Comparison of ENCODE assay signal across 22 mouse cellular contexts in genomic region chr11:73148209-73148608, GRCm38 (mm10). TPM values are rescaled to one million over a fixed set of nuclear protein-coding genes. Genes with fewer than 3 reads are reported as not detected.
DNase-seq lines count a peak whose midpoint lies in the region; TF ChIP-seq lines count a peak whose summit lies in the region.
"Had no signal": no experiment of that assay in that cellular context is flagged by ENCODE, and none has a peak within 500 bp of the region (broad histone marks: within the 10 kb centered on the region; RNA-seq: fewer than 3 reads in every experiment).

No protein-coding gene starts in this region.

- no peak overlapping the region for H3K9ac ChIP-seq in ES-Bruce4 (ENCODE audit: low read depth, poor library complexity, severe bottlenecking)
- H3K9ac ChIP-seq: embryonic facial prominence, embryonic 12.5 days; forebrain, embryonic 15.5 days; heart, embryonic 15.5 days; hindbrain, embryonic 14.5 days had no signal

- H3K9me3 ChIP-seq in ES-Bruce4 (replicated peaks; ENCODE audit: control insufficient read depth, insufficient read depth, low read length, poor library complexity, severe bottlenecking): no peaks in the 10 kb centered on the region
- H3K9me3 ChIP-seq: embryonic facial prominence, embryonic 12.5 days; forebrain, embryonic 15.5 days; G1E; heart, embryonic 15.5 days; hindbrain, embryonic 10.5 days had no signal

- TF ChIP-seq POLR2A in ES-Bruce4 (IDR thresholded peaks at IDR 0.05; ENCODE audit: insufficient read depth, low read length): no peak

- H3K36me3 ChIP-seq in ES-Bruce4 (ENCODE audit: control insufficient read depth, insufficient read depth, low read length, poor library complexity, severe bottlenecking): no peaks in the 10 kb centered on the region
- H3K36me3 ChIP-seq: embryonic facial prominence, embryonic 12.5 days; forebrain, embryonic 15.5 days; G1E; heart, embryonic 15.5 days; hindbrain, embryonic 10.5 days had no signal

- no peaks in the 10 kb centered on the region for H3K27me3 ChIP-seq in ES-Bruce4 (ENCODE audit: control insufficient read depth, insufficient read depth, low read length, poor library complexity, severe bottlenecking)
- H3K27me3 ChIP-seq: embryonic facial prominence, embryonic 12.5 days; forebrain, embryonic 15.5 days; heart, embryonic 15.5 days had no signal

- H3K27ac ChIP-seq in ES-Bruce4 (ENCODE audit: insufficient read depth, low read length): peak overlapping the region; percentile 53; the same call in 1 of the 2 replicates
- H3K27ac ChIP-seq: embryonic facial prominence, embryonic 12.5 days; forebrain, embryonic 15.5 days; heart, adult 2 months; heart, embryonic 15.5 days; hindbrain, embryonic 10.5 days; hindbrain, embryonic 14.5 days had no signal

- no peak for TF ChIP-seq CTCF in ES-Bruce4 (IDR thresholded peaks at IDR 0.05; ENCODE audit: low read depth, low read length)

- peak; percentile 65 for DNase-seq in adrenal gland, adult 2 months
- DNase-seq in adrenal gland, adult 18-20 months (ENCODE audit: low spot score in 2 of 2): no peak
- peak; percentile 13 for DNase-seq in T-cell, adult 2 months (ENCODE audit: low spot score)
- DNase-seq in adrenal gland, postnatal 36 days: peak; percentile 29 to 49
- no peak for DNase-seq in cerebellum, postnatal 25 days
- DNase-seq in gastrocnemius, adult 8-10 months (ENCODE audit: low spot score in 2 of 2): no peak
- DNase-seq in layer of hippocampus, adult 11-12 months (ENCODE audit: low spot score): no peak
- DNase-seq: cerebellum, adult 11 months; cerebellum, adult 8-10 months; cerebellum, postnatal 14 days; gastrocnemius, postnatal 10 days; heart, adult 2 months; heart, postnatal 14 days; kidney, adult 8-10 months had no signal

- TF ChIP-seq EP300 in ES-Bruce4 (IDR thresholded peaks at IDR 0.05; ENCODE audit: insufficient read depth, low read depth, low read length): no peak

- no peak overlapping the region for H3K4me3 ChIP-seq in ES-Bruce4 (ENCODE audit: low read depth, low read length)
- H3K4me3 ChIP-seq: embryonic facial prominence, embryonic 12.5 days; forebrain, embryonic 15.5 days; heart, adult 2 months; heart, embryonic 15.5 days; hindbrain, embryonic 10.5 days had no signal

- peaks cover 2% of the 10 kb centered on the region for H3K4me1 ChIP-seq in ES-Bruce4 (ENCODE audit: control insufficient read depth, insufficient read depth, low read length)
- H3K4me1 ChIP-seq: embryonic facial prominence, embryonic 12.5 days; forebrain, embryonic 15.5 days; heart, embryonic 15.5 days had no signal

RNA-seq across cellular contexts. Expression of gene Haspin, which starts 10.1 kb away (rescaled TPM):
- total RNA-seq in adrenal gland, adult 2 months (2021): under 1 TPM; 0.35 TPM
- 0.70 and 0.91 TPM in 2 replicates for polyA plus RNA-seq in adrenal gland, adult 2 months (2012; rRNA removed)
- under 1 TPM; 0.13 to 0.46 TPM for total RNA-seq in adrenal gland, adult 18-20 months (2021)
- polyA plus RNA-seq in ES-Bruce4 (2011; ENCODE audit: insufficient read depth, insufficient read length, low read depth, missing spikeins): 13.0 and 14.0 TPM in 2 replicates
- total RNA-seq in adrenal gland, postnatal 36 days (2021): under 1 TPM; 0.93 to 0.95 TPM
- not detected for total RNA-seq in gastrocnemius, adult 8-10 months (2022)

RNA-seq across cellular contexts. Expression of gene P2rx5, which starts 12.0 kb away (rescaled TPM):
- total RNA-seq in adrenal gland, adult 2 months (2021): 10 to 100 TPM in 1 of 2 experiments, 1 to 10 TPM in 1; 4.4 to 10.9 TPM
- 2.3 and 2.9 TPM in 2 replicates for polyA plus RNA-seq in adrenal gland, adult 2 months (2012; rRNA removed)
- 10 to 100 TPM in 1 of 2 experiments, 1 to 10 TPM in 1; 4.6 to 19.3 TPM for total RNA-seq in adrenal gland, adult 18-20 months (2021)
- 0.42 and 0.55 TPM in 2 replicates for polyA plus RNA-seq in ES-Bruce4 (2011; ENCODE audit: insufficient read depth, insufficient read length, low read depth, missing spikeins)
- total RNA-seq in adrenal gland, postnatal 36 days (2021): 1 to 10 TPM; 5.1 to 6.5 TPM
- 1 to 10 TPM; 6.4 to 9.5 (median 7.0) TPM for total RNA-seq in gastrocnemius, adult 8-10 months (2022)
- polyA plus RNA-seq: G1E; intestine, embryonic 16.5 days had no signal

RNA-seq across cellular contexts. Expression of gene Emc6, which starts 28.6 kb away (rescaled TPM):
- total RNA-seq in adrenal gland, adult 2 months (2021): 10 to 100 TPM; 86.1 to 88.7 TPM
- polyA plus RNA-seq in adrenal gland, adult 2 months (2012; rRNA removed): 91.0 and 117 TPM in 2 replicates
- total RNA-seq in adrenal gland, adult 18-20 months (2021): 10 to 100 TPM; 77.7 to 94.3 TPM
- polyA plus RNA-seq in ES-Bruce4 (2011; ENCODE audit: insufficient read depth, insufficient read length, low read depth, missing spikeins): 51.9 TPM in 2 replicates
- 10 to 100 TPM; 83.0 to 85.0 TPM for total RNA-seq in adrenal gland, postnatal 36 days (2021)
- total RNA-seq in gastrocnemius, adult 8-10 months (2022): 10 to 100 TPM; 80.9 to 89.6 (median 84.1) TPM

RNA-seq across cellular contexts. Expression of gene Tax1bp3, which starts 28.7 kb away (rescaled TPM):
- 10 to 100 TPM; 71.0 to 87.8 TPM for total RNA-seq in adrenal gland, adult 2 months (2021)
- 71.0 and 77.0 TPM in 2 replicates for polyA plus RNA-seq in adrenal gland, adult 2 months (2012; rRNA removed)
- 10 to 100 TPM; 70.0 to 91.8 TPM for total RNA-seq in adrenal gland, adult 18-20 months (2021)
- 36.2 and 37.1 TPM in 2 replicates for polyA plus RNA-seq in ES-Bruce4 (2011; ENCODE audit: insufficient read depth, insufficient read length, low read depth, missing spikeins)
- total RNA-seq in adrenal gland, postnatal 36 days (2021): 10 to 100 TPM; 74.5 to 79.4 TPM
- total RNA-seq in gastrocnemius, adult 8-10 months (2022): 1 to 10 TPM; 4.9 to 9.2 (median 7.2) TPM

RNA-seq across cellular contexts. Expression of gene Ctns, which starts 50.6 kb away (rescaled TPM):
- total RNA-seq in adrenal gland, adult 2 months (2021): 10 to 100 TPM; 16.8 to 18.3 TPM
- 11.1 and 12.5 TPM in 2 replicates for polyA plus RNA-seq in adrenal gland, adult 2 months (2012; rRNA removed)
- total RNA-seq in adrenal gland, adult 18-20 months (2021): 10 to 100 TPM; 16.5 to 18.8 TPM
- 15.3 and 15.4 TPM in 2 replicates for polyA plus RNA-seq in ES-Bruce4 (2011; ENCODE audit: insufficient read depth, insufficient read length, low read depth, missing spikeins)
- total RNA-seq in adrenal gland, postnatal 36 days (2021): 10 to 100 TPM; 14.3 to 16.8 TPM
- total RNA-seq in gastrocnemius, adult 8-10 months (2022): 1 to 10 TPM; 3.3 to 4.3 (median 4.1) TPM

Comparison
In these comparisons a context has a peak if more than half of its experiments do, and no peak if none do; other contexts are left out.
1. DNase-seq: peak in adrenal gland, adult 2 months (single experiment), T-cell, adult 2 months (single experiment) and adrenal gland, postnatal 36 days (2 of 2); none in adrenal gland, adult 18-20 months (0 of 2), cerebellum, postnatal 25 days (0 of 2), gastrocnemius, adult 8-10 months (0 of 2) and layer of hippocampus, adult 11-12 months (single experiment).